Mouse (Mus musculus) bone marrow macrophage, adult 2 months (primary cell): ENCODE data around the gene Hivep2.

ENCODE experiments used
- CTCF ChIP-seq: IDR thresholded peaks from 2 replicates; pipeline ENCODE4 v1.5.1; 2012; ENCODE audit warnings: low read depth, mild to moderate bottlenecking, low read length, moderate library complexity
- POLR2A ChIP-seq: IDR thresholded peaks from 2 replicates; pipeline ENCODE4 v1.6.1; 2012; ENCODE audit warnings: mild to moderate bottlenecking, low read depth, low read length, borderline replicate concordance

- TF ChIP-seq CTCF (no peak), POLR2A (no peak)
These were observed 115.9 kb downstream of the Hivep2 start for GRCm38 (mm10) chr10:14081824-14082223.
